Mouse (Mus musculus): ENCODE data around the gene Duoxa2. TPM values are rescaled to one million over a fixed set of nuclear protein-coding genes. Genes with fewer than 3 reads are reported as not detected.
A peak's percentile ranks its signal among the peaks of the same experiment; 100 is the strongest.

Gene Duoxa2
- polyA plus RNA-seq, 1 experiment from 2014 or later: not detected

- no peak for DNase-seq (ENCODE audit: low spot score)
- H3K4me1 ChIP-seq: peaks cover 24% of the 10 kb centered on the region
- H3K27ac ChIP-seq: no peak overlapping the region
- 88% methylated on average over 3 of the region's 3 CpGs for WGBS
- H3K27me3 ChIP-seq (ENCODE audit: low read depth, poor library complexity, severe bottlenecking): no peaks in the 10 kb centered on the region
- H3K36me3 ChIP-seq: peaks cover 15% of the 10 kb centered on the region
- H3K4me3 ChIP-seq: no peak overlapping the region
- H3K9me3 ChIP-seq (replicated peaks): no peaks in the 10 kb centered on the region
Observed at GRCm38 (mm10) chr2:122347257-122347656, 48.6 kb downstream of the Duoxa2 start.

DNA sequence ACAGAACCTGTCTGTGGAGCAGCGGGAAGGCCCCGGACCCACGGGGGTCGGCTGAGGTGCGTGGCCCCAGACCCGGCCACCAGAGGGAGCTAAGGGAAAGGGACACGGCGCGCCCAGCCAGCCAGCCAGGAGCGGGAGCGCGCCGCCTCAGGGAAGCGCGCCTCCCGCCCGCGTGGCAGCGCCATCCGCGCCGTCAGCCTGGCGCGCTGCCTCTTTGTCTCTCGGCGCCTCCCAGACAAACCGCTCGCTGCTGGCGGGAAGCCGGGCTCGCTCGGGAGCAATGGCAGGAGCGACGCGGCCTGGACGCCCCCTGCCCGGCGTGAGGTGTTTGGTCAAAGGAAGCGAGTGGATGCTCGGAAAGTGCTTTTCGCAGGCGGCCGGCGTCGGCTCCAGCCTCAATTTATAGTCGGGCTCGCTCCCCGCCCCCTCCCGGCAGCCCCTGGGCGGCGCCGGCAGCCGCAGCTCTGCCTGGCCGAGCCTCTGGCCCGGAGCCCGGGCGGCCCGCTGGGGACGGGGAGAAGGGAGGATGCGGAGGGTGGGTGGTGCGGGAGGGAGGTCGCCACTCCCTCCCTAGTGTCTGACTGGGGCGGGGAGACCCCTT, 49.9 kb downstream of the Duoxa2 start:
- peaks cover 26% of the 10 kb centered on the region for H3K4me1 ChIP-seq
- H3K27me3 ChIP-seq (ENCODE audit: low read depth, poor library complexity, severe bottlenecking): no peaks in the 10 kb centered on the region
- H3K4me3 ChIP-seq: peak overlapping the region; percentile 66
- peaks cover 27% of the 10 kb centered on the region for H3K36me3 ChIP-seq
- H3K27ac ChIP-seq: peak overlapping the region; percentile 99
- under 1% methylated on average over 63 of the region's 63 CpGs for WGBS
- peak; percentile 93 for DNase-seq (ENCODE audit: low spot score)
- H3K9me3 ChIP-seq (replicated peaks): no peaks in the 10 kb centered on the region

DNA sequence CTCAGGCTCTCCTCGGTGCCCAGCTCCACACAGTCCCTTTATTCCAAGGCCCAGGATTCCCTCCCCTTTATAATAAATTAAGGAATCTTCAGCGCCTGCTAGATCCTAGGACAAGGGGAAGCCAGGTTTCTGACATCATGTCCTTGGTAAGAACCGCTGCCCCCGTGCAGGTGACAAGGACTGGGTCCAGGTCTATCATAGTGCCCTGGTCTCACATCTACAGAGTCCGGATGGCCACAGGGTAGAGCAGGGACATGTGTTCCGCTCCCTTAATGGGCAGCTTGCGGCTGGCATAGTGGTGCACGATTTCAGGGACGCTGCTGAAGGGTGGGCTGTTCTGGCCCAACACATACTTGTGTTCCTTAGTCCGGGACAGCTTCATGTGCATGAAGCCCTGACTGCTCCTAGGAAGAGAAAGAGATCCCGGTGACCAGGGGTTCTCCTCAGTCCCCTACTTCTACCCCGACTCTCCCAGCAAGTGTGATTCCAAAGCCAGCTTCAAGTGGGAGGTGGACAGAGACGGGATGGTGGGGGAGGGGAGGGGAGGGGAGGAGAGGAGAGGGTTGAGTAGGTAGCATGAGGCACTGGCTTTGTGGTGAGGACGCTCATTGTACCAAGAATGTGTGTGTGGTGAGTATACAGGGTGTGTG, 50.6 kb downstream of the Duoxa2 start:
- Histone ChIP-seq H3K27me3 (ENCODE audit: low read depth, poor library complexity, severe bottlenecking) (no peaks in the 10 kb centered on the region), H3K36me3 (peaks cover 33% of the 10 kb centered on the region), H3K4me3 (peak overlapping the region; percentile 66), H3K4me1 (peaks cover 33% of the 10 kb centered on the region), H3K27ac (peak overlapping the region; percentile 99), H3K9me3 (replicated peaks) (no peaks in the 10 kb centered on the region)
- 10% methylated on average over 14 of the region's 14 CpGs for WGBS
- no peak for DNase-seq (ENCODE audit: low spot score)

DNA sequence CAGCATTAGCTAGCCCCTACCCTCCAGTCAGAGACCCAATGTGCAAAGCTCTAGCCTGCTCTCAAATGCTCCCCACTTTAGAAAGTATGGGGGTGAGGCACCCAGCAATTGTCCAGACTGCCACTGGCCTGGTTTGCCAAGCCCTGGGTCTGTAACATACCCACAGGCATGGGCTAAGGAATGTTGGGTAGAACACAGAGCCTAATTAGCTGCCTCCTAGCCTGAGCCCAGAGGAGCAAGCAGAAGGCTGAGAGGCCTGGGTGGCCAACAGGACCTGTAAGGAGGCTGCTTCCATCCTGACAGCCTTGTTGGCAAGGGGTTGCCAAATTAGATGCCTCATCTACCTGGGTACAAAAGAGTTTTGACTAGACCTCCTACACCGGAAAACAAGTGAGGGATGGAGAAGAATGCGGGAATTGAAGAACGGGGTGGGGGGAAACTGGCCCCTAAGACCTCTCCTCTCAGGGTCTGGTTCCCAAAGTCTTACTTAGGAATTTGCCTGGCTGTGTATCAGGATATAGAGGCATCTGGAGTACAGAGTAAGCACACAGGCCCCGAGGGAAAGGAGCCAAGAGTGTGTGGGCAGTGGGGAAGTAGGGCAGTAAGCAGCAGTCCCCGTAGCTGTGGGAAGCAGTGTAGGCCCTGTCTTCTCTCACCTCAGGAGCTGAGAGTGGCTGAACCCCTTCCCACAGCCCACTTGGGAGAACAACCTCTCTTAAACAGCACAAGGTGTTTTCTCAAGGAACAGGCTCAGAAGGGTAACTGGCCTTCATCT, 52.6 kb downstream of the Duoxa2 start:
- H3K9me3 ChIP-seq (replicated peaks): no peaks in the 10 kb centered on the region
- WGBS: 85% methylated on average over 5 of the region's 5 CpGs
- H3K4me3 ChIP-seq: no peak overlapping the region
- DNase-seq (ENCODE audit: low spot score): no peak
- H3K27ac ChIP-seq: 0 out of 2 replicates have a peak overlapping the region, but pooled peaks have one; percentile 6
- H3K36me3 ChIP-seq: peaks cover 54% of the 10 kb centered on the region
- H3K27me3 ChIP-seq (ENCODE audit: low read depth, poor library complexity, severe bottlenecking): no peaks in the 10 kb centered on the region
- peaks cover 33% of the 10 kb centered on the region for H3K4me1 ChIP-seq

- 84% methylated on average over 4 of the region's 4 CpGs for WGBS
- H3K9me3 ChIP-seq (replicated peaks): no peaks in the 10 kb centered on the region
- no peaks in the 10 kb centered on the region for H3K27me3 ChIP-seq (ENCODE audit: low read depth, poor library complexity, severe bottlenecking)
- peaks cover 60% of the 10 kb centered on the region for H3K36me3 ChIP-seq
- H3K27ac ChIP-seq: 0 out of 2 replicates have a peak overlapping the region, but pooled peaks have one; percentile 6
- no peak for DNase-seq (ENCODE audit: low spot score)
- no peak overlapping the region for H3K4me3 ChIP-seq
- H3K4me1 ChIP-seq: peaks cover 33% of the 10 kb centered on the region
Observed at GRCm38 (mm10) chr2:122351931-122352329, 53.2 kb downstream of the Duoxa2 start.

Other genes with a start within 250 kb of the Duoxa2 start
- 9.8 and 12.1 TPM in 2 replicates for gene Spg11, start 180.5 kb upstream of the Duoxa2 start, polyA plus RNA-seq (2016; fragmentation: Nextera tagmentation; extraction: Ambion mirVana)
- gene B2m, start 151.2 kb upstream of the Duoxa2 start, polyA plus RNA-seq (2016; fragmentation: Nextera tagmentation; extraction: Ambion mirVana): 73.7 and 87.1 TPM in 2 replicates
- 0.08 TPM in 1 of 2 replicates, not detected in the other for gene Trim69, start 138.2 kb upstream of the Duoxa2 start, polyA plus RNA-seq (2016; fragmentation: Nextera tagmentation; extraction: Ambion mirVana)
- not detected in 2 replicates for gene Patl2, start 112.7 kb upstream of the Duoxa2 start, polyA plus RNA-seq (2016; fragmentation: Nextera tagmentation; extraction: Ambion mirVana)
- gene Terb2, start 112.6 kb upstream of the Duoxa2 start, polyA plus RNA-seq (2016; fragmentation: Nextera tagmentation; extraction: Ambion mirVana): not detected in 2 replicates
- gene Sord, start 64.2 kb upstream of the Duoxa2 start, polyA plus RNA-seq (2016; fragmentation: Nextera tagmentation; extraction: Ambion mirVana): 15.4 and 17.7 TPM in 2 replicates
- gene Duox2, start 451 bp upstream of the Duoxa2 start, polyA plus RNA-seq (2016; fragmentation: Nextera tagmentation; extraction: Ambion mirVana): 0.03 TPM in 1 of 2 replicates, not detected in the other
- 0.45 TPM in 1 of 2 replicates, not detected in the other for gene Duoxa1, start 14.8 kb downstream of the Duoxa2 start, polyA plus RNA-seq (2016; fragmentation: Nextera tagmentation; extraction: Ambion mirVana)
- 0.14 and 0.18 TPM in 2 replicates for gene Duox1, start 16.8 kb downstream of the Duoxa2 start, polyA plus RNA-seq (2016; fragmentation: Nextera tagmentation; extraction: Ambion mirVana)
- 5.4 TPM in 2 replicates for gene Shf, start 70.3 kb downstream of the Duoxa2 start, polyA plus RNA-seq (2016; fragmentation: Nextera tagmentation; extraction: Ambion mirVana)
- gene Slc28a2, start 127.6 kb downstream of the Duoxa2 start, polyA plus RNA-seq (2016; fragmentation: Nextera tagmentation; extraction: Ambion mirVana): 0.09 TPM in 1 of 2 replicates, not detected in the other
- not detected in 2 replicates for gene Gm14085, start 186.0 kb downstream of the Duoxa2 start, polyA plus RNA-seq (2016; fragmentation: Nextera tagmentation; extraction: Ambion mirVana)

Data from limb, embryonic 10.5 days (tissue).